Mouse (Mus musculus) embryo, embryonic 10 days (tissue): ENCODE measurements at regions not wholly inside any gene's neighbourhood (a gene's known extent, or its start where the extent isn't known, plus 50 kb on each side); places are given as distances from the start of the nearest gene placed in this dataset.

Experiments
- DNase-seq: peaks from one replicate; pipeline ENCODE4 v3.0.0-alpha.2; 2015; ENCODE audit warnings: low spot score

- no peak for DNase-seq
Observed at GRCm38 (mm10) chr1:122273579-122273978, 705.8 kb upstream of the Ddx18 start.

- DNase-seq, result no peak
Observed at GRCm38 (mm10) chr1:122243031-122243430, 675.2 kb upstream of the Ddx18 start.

- DNase-seq, result no peak
Observed at GRCm38 (mm10) chr1:122241511-122241910, 673.7 kb upstream of the Ddx18 start.

GRCm38 (mm10) chr1:122230442-122230841, 662.7 kb upstream of the Ddx18 start:
- DNase-seq, result no peak

GRCm38 (mm10) chr1:122212484-122212883, 644.7 kb upstream of the Ddx18 start:
- DNase-seq, result no peak

- no peak for DNase-seq
Observed at GRCm38 (mm10) chr1:122208619-122209018, 640.8 kb upstream of the Ddx18 start.

GRCm38 (mm10) chr1:122169547-122169946, 601.8 kb upstream of the Ddx18 start:
- DNase-seq, result peak; percentile 14

- DNase-seq, result no peak
Observed at GRCm38 (mm10) chr1:122161798-122162197, 594.0 kb upstream of the Ddx18 start.

- no peak for DNase-seq
Observed at GRCm38 (mm10) chr1:122141362-122141761, 573.6 kb upstream of the Ddx18 start.

- no peak for DNase-seq
Observed at GRCm38 (mm10) chr1:122123954-122124353, 556.2 kb upstream of the Ddx18 start.

- DNase-seq, result no peak
Observed at GRCm38 (mm10) chr1:122095726-122096125, 527.9 kb upstream of the Ddx18 start.

GRCm38 (mm10) chr1:122082481-122082880, 514.7 kb upstream of the Ddx18 start:
- DNase-seq, result no peak

- DNase-seq, result no peak
Observed at GRCm38 (mm10) chr1:122076085-122076484, 508.3 kb upstream of the Ddx18 start.

GRCm38 (mm10) chr1:122055146-122055545, 487.4 kb upstream of the Ddx18 start:
- DNase-seq, result peak; percentile 11

GRCm38 (mm10) chr1:122048112-122048725, 480.4 kb upstream of the Ddx18 start:
- no peak for DNase-seq

GRCm38 (mm10) chr1:122043896-122044295, 476.1 kb upstream of the Ddx18 start:
- DNase-seq, result no peak

GRCm38 (mm10) chr1:122043114-122043513, 475.3 kb upstream of the Ddx18 start:
- no peak for DNase-seq

- no peak for DNase-seq
Observed at GRCm38 (mm10) chr1:122007749-122008148, 440.0 kb upstream of the Ddx18 start.

- DNase-seq, result peak; percentile 16
Observed at GRCm38 (mm10) chr1:121996461-121996860, 428.7 kb upstream of the Ddx18 start.

GRCm38 (mm10) chr1:121990653-121991052, 422.9 kb upstream of the Ddx18 start:
- DNase-seq, result no peak

- no peak for DNase-seq
Observed at GRCm38 (mm10) chr1:121958942-121959341, 391.2 kb upstream of the Ddx18 start.

GRCm38 (mm10) chr1:121935911-121936310, 368.1 kb upstream of the Ddx18 start:
- DNase-seq, result no peak
